Mouse (Mus musculus): Measurements from ENCODE around the gene Pabpn1l. TPM values are rescaled to one million over a fixed set of nuclear protein-coding genes. Genes with fewer than 3 reads are reported as not detected.

Gene Pabpn1l
- total and polyA plus RNA-seq, 3 experiments = 0.11 TPM; not detected in 2

DNA sequence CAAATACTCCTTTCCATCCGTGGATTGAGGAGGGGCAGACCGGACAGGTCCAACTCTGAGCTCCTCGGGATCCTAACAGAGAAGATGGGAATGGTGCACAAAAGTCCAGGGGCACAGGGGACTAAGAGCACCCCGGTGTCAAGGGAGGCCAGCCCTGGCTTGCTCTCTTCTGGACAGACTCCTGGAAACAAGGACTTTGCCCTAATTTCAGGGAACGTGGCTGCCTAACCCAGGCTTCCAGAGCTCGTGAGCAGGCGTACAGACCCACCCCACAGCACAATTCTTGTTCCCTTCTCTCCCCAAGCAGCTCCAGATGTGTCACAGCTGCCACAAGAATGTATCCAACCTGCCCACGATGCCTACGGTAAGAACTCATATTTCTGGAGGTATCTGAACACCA, 3.3 kb upstream of the Pabpn1l start:
- TF ChIP-seq POLR2AphosphoS5 (IDR thresholded peaks at IDR 0.05; ENCODE audit: insufficient replicate concordance, low read depth, low read length) (no peak; the same call in 1 of the 2 replicates), GATA1 (IDR thresholded peaks at IDR 0.05; ENCODE audit: borderline replicate concordance, low read length) (no peak), CTCF (IDR thresholded peaks at IDR 0.05; ENCODE audit: low read depth, low read length) (no peak), TAL1 (conservative IDR thresholded peaks at IDR 0.05; ENCODE audit: low read depth, low read length) (no peak), GATA2 (IDR thresholded peaks at IDR 0.05; ENCODE audit: borderline replicate concordance, low read depth, low read length) (no peak)
- peaks cover 42% of the 10 kb centered on the region for H3K36me3 ChIP-seq (replicated peaks)
- peaks cover 24% of the 10 kb centered on the region for H3K27me3 ChIP-seq (ENCODE audit: insufficient read depth, low read length)
- H3K4me1 ChIP-seq (ENCODE audit: insufficient read depth, low read depth, low read length) = peaks cover 32% of the 10 kb centered on the region
- ATAC-seq (ENCODE audit: extremely low read depth, insufficient number of reproducible peaks, low FRiP score, poor library complexity, severe bottlenecking) (no peak), DNase-seq (ENCODE audit: low spot score) (no peak)
- H3K9me3 ChIP-seq (replicated peaks) = no peaks in the 10 kb centered on the region
- H3K4me3 ChIP-seq (ENCODE audit: low read depth, low read length) = no peak overlapping the region

DNA sequence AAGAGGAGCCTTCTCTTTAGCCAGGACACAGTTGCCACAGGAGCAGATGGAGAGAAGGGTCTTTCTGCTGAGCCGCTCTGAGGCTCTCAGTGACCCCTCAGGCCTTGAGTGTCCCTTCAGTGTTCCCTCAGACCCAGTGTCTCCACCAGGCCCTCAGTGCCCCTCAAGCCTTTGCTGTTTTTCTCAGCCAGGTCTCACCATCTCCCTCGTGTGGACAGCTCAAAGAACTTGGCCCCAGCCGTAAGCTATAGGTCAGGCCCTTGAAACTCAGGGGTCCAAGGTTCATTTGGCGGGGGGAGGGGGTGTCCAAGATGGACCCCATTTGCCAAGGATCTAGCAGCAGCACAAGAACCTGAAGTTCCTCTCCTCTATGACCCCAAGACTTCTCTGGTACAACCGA, 2.1 kb upstream of the Pabpn1l start:
- H3K4me1 ChIP-seq (ENCODE audit: insufficient read depth, low read depth, low read length) = peaks cover 35% of the 10 kb centered on the region
- peaks cover 30% of the 10 kb centered on the region for H3K36me3 ChIP-seq (replicated peaks)
- DNase-seq (ENCODE audit: low spot score) = no peak
- H3K9me3 ChIP-seq (replicated peaks) = no peaks in the 10 kb centered on the region
- no peak for ATAC-seq (ENCODE audit: extremely low read depth, insufficient number of reproducible peaks, low FRiP score, poor library complexity, severe bottlenecking)
- no peak overlapping the region for H3K4me3 ChIP-seq (ENCODE audit: low read depth, low read length)
- TF ChIP-seq POLR2AphosphoS5 (IDR thresholded peaks at IDR 0.05; ENCODE audit: insufficient replicate concordance, low read depth, low read length) (no peak), TAL1 (conservative IDR thresholded peaks at IDR 0.05; ENCODE audit: low read depth, low read length) (no peak), GATA1 (IDR thresholded peaks at IDR 0.05; ENCODE audit: borderline replicate concordance, low read length) (no peak), GATA2 (IDR thresholded peaks at IDR 0.05; ENCODE audit: borderline replicate concordance, low read depth, low read length) (no peak), CTCF (IDR thresholded peaks at IDR 0.05; ENCODE audit: low read depth, low read length) (no peak)
- peaks cover 31% of the 10 kb centered on the region for H3K27me3 ChIP-seq (ENCODE audit: insufficient read depth, low read length)

DNA sequence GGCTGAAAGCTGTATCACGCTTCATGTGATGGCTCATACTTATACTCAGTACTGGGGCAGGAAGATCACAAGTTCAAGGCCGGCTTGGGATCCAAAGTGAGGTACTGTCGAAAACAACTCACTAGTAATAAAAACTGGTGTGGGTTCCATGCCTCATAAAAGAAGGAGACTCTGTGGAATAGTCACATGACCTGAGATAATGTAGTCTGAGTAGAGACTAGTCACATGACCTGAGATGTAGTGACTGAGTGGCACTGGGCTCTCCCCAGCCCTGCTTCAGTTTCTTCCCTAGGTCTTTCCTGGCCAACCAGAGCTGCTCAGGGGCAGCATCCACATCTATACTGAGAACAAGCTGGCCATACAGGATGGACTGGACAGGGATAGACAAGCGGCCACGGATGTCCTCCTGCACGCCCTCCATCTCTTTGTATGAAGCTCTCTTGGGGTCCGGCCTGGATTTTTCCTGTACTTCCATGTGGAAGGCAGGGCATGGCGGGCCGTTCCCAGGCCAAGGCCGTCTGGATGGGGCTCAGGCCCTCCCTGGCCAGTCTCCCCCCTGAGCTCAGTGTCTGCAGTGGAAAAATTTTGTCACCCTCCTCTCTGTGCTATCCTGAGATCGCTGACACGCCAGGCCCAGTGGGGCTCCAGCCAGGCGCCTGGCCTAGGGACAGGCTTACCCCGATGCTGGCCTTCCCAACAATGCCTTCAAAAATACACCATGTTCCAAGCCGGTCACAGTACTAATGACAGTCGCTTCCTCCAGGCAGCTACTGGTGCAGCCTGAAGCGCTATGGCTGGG, 1.5 kb upstream of the Pabpn1l start:
- H3K9me3 ChIP-seq (replicated peaks) = no peaks in the 10 kb centered on the region
- DNase-seq (ENCODE audit: low spot score) (no peak), ATAC-seq (ENCODE audit: extremely low read depth, insufficient number of reproducible peaks, low FRiP score, poor library complexity, severe bottlenecking) (no peak)
- peaks cover 24% of the 10 kb centered on the region for H3K36me3 ChIP-seq (replicated peaks)
- no peak overlapping the region for H3K4me3 ChIP-seq (ENCODE audit: low read depth, low read length)
- peaks cover 33% of the 10 kb centered on the region for H3K4me1 ChIP-seq (ENCODE audit: insufficient read depth, low read depth, low read length)
- H3K27me3 ChIP-seq (ENCODE audit: insufficient read depth, low read length) = peaks cover 31% of the 10 kb centered on the region
- no peak for TF ChIP-seq GATA1 (IDR thresholded peaks at IDR 0.05; ENCODE audit: borderline replicate concordance, low read length)
- TF ChIP-seq POLR2AphosphoS5 (IDR thresholded peaks at IDR 0.05; ENCODE audit: insufficient replicate concordance, low read depth, low read length) = no peak
- no peak for TF ChIP-seq TAL1 (conservative IDR thresholded peaks at IDR 0.05; ENCODE audit: low read depth, low read length)
- no peak for TF ChIP-seq CTCF (IDR thresholded peaks at IDR 0.05; ENCODE audit: low read depth, low read length)
- TF ChIP-seq GATA2 (IDR thresholded peaks at IDR 0.05; ENCODE audit: borderline replicate concordance, low read depth, low read length) = no peak

DNA sequence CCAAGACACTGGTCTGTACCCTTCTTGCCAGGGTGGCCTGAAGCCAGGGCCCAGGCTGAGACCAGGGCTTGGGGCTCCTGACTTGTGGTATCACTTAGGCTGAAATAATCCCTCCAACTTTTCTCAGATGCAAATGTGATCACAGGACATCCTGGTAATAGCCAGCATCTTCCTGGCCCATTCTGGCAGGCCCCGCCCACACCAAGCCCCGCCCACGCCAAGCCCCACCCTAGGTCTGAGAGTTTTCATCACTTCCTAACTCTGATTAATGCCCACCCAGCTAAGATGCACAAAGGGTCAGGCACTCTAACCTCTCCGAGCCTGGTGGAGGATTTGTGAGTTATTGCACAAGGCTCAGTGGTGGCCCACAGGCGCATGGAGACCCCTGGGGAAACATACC, 2.1 kb downstream of the Pabpn1l start:
- H3K4me1 ChIP-seq (ENCODE audit: insufficient read depth, low read depth, low read length) = peaks cover 16% of the 10 kb centered on the region
- no peak for DNase-seq (ENCODE audit: low spot score)
- no peaks in the 10 kb centered on the region for H3K9me3 ChIP-seq (replicated peaks)
- peaks cover 31% of the 10 kb centered on the region for H3K27me3 ChIP-seq (ENCODE audit: insufficient read depth, low read length)
- H3K36me3 ChIP-seq (replicated peaks) = peaks cover 15% of the 10 kb centered on the region
- TF ChIP-seq POLR2AphosphoS5 (IDR thresholded peaks at IDR 0.05; ENCODE audit: insufficient replicate concordance, low read depth, low read length) = no peak
- no peak for TF ChIP-seq GATA2 (IDR thresholded peaks at IDR 0.05; ENCODE audit: borderline replicate concordance, low read depth, low read length)
- no peak for TF ChIP-seq CTCF (IDR thresholded peaks at IDR 0.05; ENCODE audit: low read depth, low read length)
- TF ChIP-seq TAL1 (conservative IDR thresholded peaks at IDR 0.05; ENCODE audit: low read depth, low read length) = no peak
- TF ChIP-seq GATA1 (IDR thresholded peaks at IDR 0.05; ENCODE audit: borderline replicate concordance, low read length) = no peak
- H3K4me3 ChIP-seq (ENCODE audit: low read depth, low read length) = no peak overlapping the region
- ATAC-seq (ENCODE audit: extremely low read depth, insufficient number of reproducible peaks, low FRiP score, poor library complexity, severe bottlenecking) = no peak

DNA sequence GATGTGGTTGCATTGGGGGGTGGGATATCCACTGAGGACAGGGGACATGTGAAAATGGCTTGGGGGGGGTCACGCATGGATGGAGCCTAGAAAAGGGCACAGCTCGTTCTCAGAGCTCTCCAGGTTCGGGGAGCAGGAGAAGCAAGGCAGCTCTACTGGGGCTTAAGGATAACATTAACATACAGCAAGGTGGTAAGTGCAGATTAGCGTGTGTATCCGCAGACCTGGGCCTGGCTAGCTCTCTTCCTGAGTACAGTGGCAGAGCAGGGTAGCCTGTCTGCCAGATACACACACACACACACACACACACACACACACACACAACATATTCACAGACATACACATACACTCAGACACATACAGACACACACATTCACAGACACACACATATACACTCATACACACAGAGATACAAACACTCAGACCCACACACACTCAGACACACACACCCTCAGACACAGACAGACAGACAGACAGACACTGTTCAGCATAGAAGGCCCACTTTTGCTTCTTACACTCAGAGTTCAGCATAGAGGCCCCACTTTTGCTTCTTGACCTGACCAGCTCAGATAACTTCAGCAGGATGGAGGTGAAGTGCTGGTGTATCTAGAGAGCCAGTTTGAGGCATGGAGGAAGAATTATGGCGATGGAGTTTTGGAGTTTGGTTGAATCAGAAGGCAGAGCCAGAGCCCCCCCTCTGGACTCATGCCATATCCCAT, 3.7 kb downstream of the Pabpn1l start:
- ATAC-seq (ENCODE audit: extremely low read depth, insufficient number of reproducible peaks, low FRiP score, poor library complexity, severe bottlenecking) = no peak; the same call in 1 of the 2 replicates
- no peaks in the 10 kb centered on the region for H3K9me3 ChIP-seq (replicated peaks)
- no peak overlapping the region for H3K4me3 ChIP-seq (ENCODE audit: low read depth, low read length)
- peaks cover 28% of the 10 kb centered on the region for H3K36me3 ChIP-seq (replicated peaks)
- peaks cover 31% of the 10 kb centered on the region for H3K27me3 ChIP-seq (ENCODE audit: insufficient read depth, low read length)
- H3K4me1 ChIP-seq (ENCODE audit: insufficient read depth, low read depth, low read length) = peaks cover 16% of the 10 kb centered on the region
- TF ChIP-seq CTCF (IDR thresholded peaks at IDR 0.05; ENCODE audit: low read depth, low read length) = no peak
- TF ChIP-seq GATA1 (IDR thresholded peaks at IDR 0.05; ENCODE audit: borderline replicate concordance, low read length) = no peak
- TF ChIP-seq TAL1 (conservative IDR thresholded peaks at IDR 0.05; ENCODE audit: low read depth, low read length) = no peak
- TF ChIP-seq GATA2 (IDR thresholded peaks at IDR 0.05; ENCODE audit: borderline replicate concordance, low read depth, low read length) = no peak
- no peak for TF ChIP-seq POLR2AphosphoS5 (IDR thresholded peaks at IDR 0.05; ENCODE audit: insufficient replicate concordance, low read depth, low read length)
- no peak for DNase-seq (ENCODE audit: low spot score)

DNA sequence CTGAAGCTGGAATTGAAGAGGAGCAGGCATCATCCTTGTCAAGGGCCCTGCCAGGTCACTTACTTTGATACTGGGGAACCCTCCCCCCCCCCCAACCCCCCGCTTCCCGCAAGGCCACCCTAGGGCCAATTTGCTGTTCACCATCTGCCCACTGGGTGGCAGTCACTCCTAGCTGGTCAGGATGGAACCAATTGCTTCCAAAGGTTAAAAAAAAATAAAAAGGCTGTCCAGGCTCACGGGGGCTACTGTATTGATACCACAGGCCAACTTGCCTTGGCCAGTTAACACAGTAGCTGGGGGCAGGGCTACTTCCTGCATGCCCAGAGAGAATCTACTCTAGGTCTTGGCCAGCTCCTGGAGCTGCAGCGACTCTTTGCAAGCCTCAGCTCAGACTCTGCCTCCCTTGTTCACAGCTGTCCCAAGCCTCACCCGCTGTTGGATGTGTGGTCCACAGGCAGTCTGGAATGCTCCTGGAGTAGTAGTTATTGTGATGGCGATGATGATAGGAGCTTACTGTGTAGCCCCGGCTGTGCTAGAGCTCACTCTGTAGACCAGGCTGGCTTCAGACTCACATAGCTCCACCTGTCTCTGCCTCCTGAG, 4.5 kb downstream of the Pabpn1l start:
- Histone ChIP-seq H3K27me3 (ENCODE audit: insufficient read depth, low read length) (peaks cover 29% of the 10 kb centered on the region), H3K9me3 (replicated peaks) (no peaks in the 10 kb centered on the region), H3K4me3 (ENCODE audit: low read depth, low read length) (no peak overlapping the region), H3K4me1 (ENCODE audit: insufficient read depth, low read depth, low read length) (peaks cover 16% of the 10 kb centered on the region), H3K36me3 (replicated peaks) (peaks cover 36% of the 10 kb centered on the region)
- DNase-seq (ENCODE audit: low spot score) (peak; percentile 62), ATAC-seq (ENCODE audit: extremely low read depth, insufficient number of reproducible peaks, low FRiP score, poor library complexity, severe bottlenecking) (peak; percentile 28; the same call in 1 of the 2 replicates)
- TF ChIP-seq CTCF (IDR thresholded peaks at IDR 0.05; ENCODE audit: low read depth, low read length) (no peak), GATA2 (IDR thresholded peaks at IDR 0.05; ENCODE audit: borderline replicate concordance, low read depth, low read length) (no peak), GATA1 (IDR thresholded peaks at IDR 0.05; ENCODE audit: borderline replicate concordance, low read length) (no peak), TAL1 (conservative IDR thresholded peaks at IDR 0.05; ENCODE audit: low read depth, low read length) (no peak), POLR2AphosphoS5 (IDR thresholded peaks at IDR 0.05; ENCODE audit: insufficient replicate concordance, low read depth, low read length) (no peak)
